Mouse (Mus musculus): ENCODE data around the gene Lgr6. TPM values are rescaled to one million over a fixed set of nuclear protein-coding genes. Genes with fewer than 3 reads are reported as not detected.

Lgr6 gene
- polyA plus RNA-seq, 1 experiment from 2014 or later: 1.8 TPM

- Histone ChIP-seq H3K4me1 (ENCODE audit: control insufficient read depth, insufficient read depth, low read length) (0 out of 2 replicates have a peak, but pooled peaks cover 3% of the 10 kb centered on the region), H3K9me3 (ENCODE audit: control insufficient read depth, low read depth, low read length) (no peaks in the 10 kb centered on the region), H3K4me3 (ENCODE audit: low read depth, low read length) (no peak overlapping the region), H3K4me2 (replicated peaks; ENCODE audit: low read depth, low read length) (no peak overlapping the region), H3K27ac (ENCODE audit: low read length) (no peak overlapping the region), H3K27me3 (ENCODE audit: control insufficient read depth, insufficient read depth, low read length) (no peaks in the 10 kb centered on the region), H3K9ac (replicated peaks; ENCODE audit: low read depth, low read length) (no peak overlapping the region), H3K36me3 (ENCODE audit: control insufficient read depth, insufficient read depth, low read length) (no peaks in the 10 kb centered on the region)
- ATAC-seq (ENCODE audit: insufficient number of reproducible peaks, insufficient read depth, low FRiP score, low read depth): no peak
- WGBS: 78% methylated on average over 11 of the region's 11 CpGs
Measured at GRCm38 (mm10) chr1:135096312-135096711, 8.8 kb downstream of the Lgr6 start.

- H3K36me3 ChIP-seq (ENCODE audit: control insufficient read depth, insufficient read depth, low read length): no peaks in the 10 kb centered on the region
- no peak overlapping the region for H3K27ac ChIP-seq (ENCODE audit: low read length)
- no peak overlapping the region for H3K4me3 ChIP-seq (ENCODE audit: low read depth, low read length)
- H3K27me3 ChIP-seq (ENCODE audit: control insufficient read depth, insufficient read depth, low read length): 0 out of 2 replicates have a peak, but pooled peaks cover 2% of the 10 kb centered on the region
- H3K4me1 ChIP-seq (ENCODE audit: control insufficient read depth, insufficient read depth, low read length): 0 out of 2 replicates have a peak, but pooled peaks cover 2% of the 10 kb centered on the region
- no peaks in the 10 kb centered on the region for H3K9me3 ChIP-seq (ENCODE audit: control insufficient read depth, low read depth, low read length)
- ATAC-seq (ENCODE audit: insufficient number of reproducible peaks, insufficient read depth, low FRiP score, low read depth): no peak
- no peak overlapping the region for H3K4me2 ChIP-seq (replicated peaks; ENCODE audit: low read depth, low read length)
- H3K9ac ChIP-seq (replicated peaks; ENCODE audit: low read depth, low read length): no peak overlapping the region
- WGBS: 24% methylated on average over 7 of the region's 7 CpGs
Measured at GRCm38 (mm10) chr1:135095189-135095588, 9.9 kb downstream of the Lgr6 start.

GRCm38 (mm10) chr1:135094723-135095122 is 10.4 kb downstream of the Lgr6 start:
- H3K4me3 ChIP-seq (ENCODE audit: low read depth, low read length): no peak overlapping the region
- H3K9ac ChIP-seq (replicated peaks; ENCODE audit: low read depth, low read length): no peak overlapping the region
- H3K4me2 ChIP-seq (replicated peaks; ENCODE audit: low read depth, low read length): no peak overlapping the region
- no peaks in the 10 kb centered on the region for H3K9me3 ChIP-seq (ENCODE audit: control insufficient read depth, low read depth, low read length)
- ATAC-seq (ENCODE audit: insufficient number of reproducible peaks, insufficient read depth, low FRiP score, low read depth): no peak
- H3K4me1 ChIP-seq (ENCODE audit: control insufficient read depth, insufficient read depth, low read length): no peaks in the 10 kb centered on the region
- whole genome bisulfite sequencing: 68% methylated on average over 7 of the region's 7 CpGs
- H3K27ac ChIP-seq (ENCODE audit: low read length): no peak overlapping the region
- 0 out of 2 replicates have a peak, but pooled peaks cover 2% of the 10 kb centered on the region for H3K27me3 ChIP-seq (ENCODE audit: control insufficient read depth, insufficient read depth, low read length)
- no peaks in the 10 kb centered on the region for H3K36me3 ChIP-seq (ENCODE audit: control insufficient read depth, insufficient read depth, low read length)

- no peak overlapping the region for H3K9ac ChIP-seq (replicated peaks; ENCODE audit: low read depth, low read length)
- no peak for ATAC-seq (ENCODE audit: insufficient number of reproducible peaks, insufficient read depth, low FRiP score, low read depth)
- H3K36me3 ChIP-seq (ENCODE audit: control insufficient read depth, insufficient read depth, low read length): no peaks in the 10 kb centered on the region
- H3K4me1 ChIP-seq (ENCODE audit: control insufficient read depth, insufficient read depth, low read length): no peaks in the 10 kb centered on the region
- WGBS: 75% methylated on average over 3 of the region's 3 CpGs
- H3K27ac ChIP-seq (ENCODE audit: low read length): no peak overlapping the region
- no peak overlapping the region for H3K4me2 ChIP-seq (replicated peaks; ENCODE audit: low read depth, low read length)
- no peak overlapping the region for H3K4me3 ChIP-seq (ENCODE audit: low read depth, low read length)
- H3K9me3 ChIP-seq (ENCODE audit: control insufficient read depth, low read depth, low read length): no peaks in the 10 kb centered on the region
- H3K27me3 ChIP-seq (ENCODE audit: control insufficient read depth, insufficient read depth, low read length): peaks cover 8% of the 10 kb centered on the region; the same call in 1 of the 2 replicates
Measured at GRCm38 (mm10) chr1:135090914-135091313, 14.2 kb downstream of the Lgr6 start.

GRCm38 (mm10) chr1:135089626-135090025 is 15.4 kb downstream of the Lgr6 start:
- Histone ChIP-seq H3K36me3 (ENCODE audit: control insufficient read depth, insufficient read depth, low read length) (no peaks in the 10 kb centered on the region), H3K9me3 (ENCODE audit: control insufficient read depth, low read depth, low read length) (no peaks in the 10 kb centered on the region), H3K9ac (replicated peaks; ENCODE audit: low read depth, low read length) (no peak overlapping the region), H3K4me3 (ENCODE audit: low read depth, low read length) (no peak overlapping the region), H3K4me1 (ENCODE audit: control insufficient read depth, insufficient read depth, low read length) (no peaks in the 10 kb centered on the region), H3K27ac (ENCODE audit: low read length) (no peak overlapping the region), H3K4me2 (replicated peaks; ENCODE audit: low read depth, low read length) (no peak overlapping the region), H3K27me3 (ENCODE audit: control insufficient read depth, insufficient read depth, low read length) (peaks cover 20% of the 10 kb centered on the region; the same call in 1 of the 2 replicates)
- no peak; the same call in 1 of the 2 replicates for ATAC-seq (ENCODE audit: insufficient number of reproducible peaks, insufficient read depth, low FRiP score, low read depth)
- 76% methylated on average over 10 of the region's 10 CpGs for WGBS

- 66% methylated on average over 1 of the region's 1 CpGs for WGBS
- Histone ChIP-seq H3K27ac (ENCODE audit: low read length) (no peak overlapping the region), H3K9ac (replicated peaks; ENCODE audit: low read depth, low read length) (no peak overlapping the region), H3K4me1 (ENCODE audit: control insufficient read depth, insufficient read depth, low read length) (no peaks in the 10 kb centered on the region), H3K27me3 (ENCODE audit: control insufficient read depth, insufficient read depth, low read length) (peaks cover 20% of the 10 kb centered on the region; the same call in 1 of the 2 replicates), H3K4me3 (ENCODE audit: low read depth, low read length) (no peak overlapping the region), H3K4me2 (replicated peaks; ENCODE audit: low read depth, low read length) (no peak overlapping the region), H3K9me3 (ENCODE audit: control insufficient read depth, low read depth, low read length) (no peaks in the 10 kb centered on the region), H3K36me3 (ENCODE audit: control insufficient read depth, insufficient read depth, low read length) (no peaks in the 10 kb centered on the region)
- no peak for ATAC-seq (ENCODE audit: insufficient number of reproducible peaks, insufficient read depth, low FRiP score, low read depth)
Measured at GRCm38 (mm10) chr1:135087414-135087813, 17.7 kb downstream of the Lgr6 start.

- ATAC-seq (ENCODE audit: insufficient number of reproducible peaks, insufficient read depth, low FRiP score, low read depth): no peak
- Histone ChIP-seq H3K4me3 (ENCODE audit: low read depth, low read length) (no peak overlapping the region), H3K9me3 (ENCODE audit: control insufficient read depth, low read depth, low read length) (no peaks in the 10 kb centered on the region), H3K27me3 (ENCODE audit: control insufficient read depth, insufficient read depth, low read length) (peaks cover 20% of the 10 kb centered on the region; the same call in 1 of the 2 replicates), H3K4me1 (ENCODE audit: control insufficient read depth, insufficient read depth, low read length) (no peaks in the 10 kb centered on the region), H3K27ac (ENCODE audit: low read length) (no peak overlapping the region), H3K4me2 (replicated peaks; ENCODE audit: low read depth, low read length) (no peak overlapping the region), H3K36me3 (ENCODE audit: control insufficient read depth, insufficient read depth, low read length) (no peaks in the 10 kb centered on the region), H3K9ac (replicated peaks; ENCODE audit: low read depth, low read length) (no peak overlapping the region)
- WGBS: 35% methylated on average over 7 of the region's 7 CpGs
Measured at GRCm38 (mm10) chr1:135086015-135086414, 19.1 kb downstream of the Lgr6 start.

GRCm38 (mm10) chr1:135085296-135085871 is 19.7 kb downstream of the Lgr6 start:
- Histone ChIP-seq H3K27me3 (ENCODE audit: control insufficient read depth, insufficient read depth, low read length) (peaks cover 19% of the 10 kb centered on the region; the same call in 1 of the 2 replicates), H3K27ac (ENCODE audit: low read length) (no peak overlapping the region), H3K36me3 (ENCODE audit: control insufficient read depth, insufficient read depth, low read length) (no peaks in the 10 kb centered on the region), H3K4me3 (ENCODE audit: low read depth, low read length) (no peak overlapping the region), H3K4me1 (ENCODE audit: control insufficient read depth, insufficient read depth, low read length) (no peaks in the 10 kb centered on the region), H3K9ac (replicated peaks; ENCODE audit: low read depth, low read length) (no peak overlapping the region), H3K9me3 (ENCODE audit: control insufficient read depth, low read depth, low read length) (no peaks in the 10 kb centered on the region), H3K4me2 (replicated peaks; ENCODE audit: low read depth, low read length) (peak overlapping the region; percentile 29)
- WGBS: 12% methylated on average over 28 of the region's 28 CpGs
- ATAC-seq (ENCODE audit: insufficient number of reproducible peaks, insufficient read depth, low FRiP score, low read depth): no peak

- Histone ChIP-seq H3K27ac (ENCODE audit: low read length) (no peak overlapping the region), H3K27me3 (ENCODE audit: control insufficient read depth, insufficient read depth, low read length) (peaks cover 18% of the 10 kb centered on the region; the same call in 1 of the 2 replicates), H3K4me3 (ENCODE audit: low read depth, low read length) (no peak overlapping the region), H3K4me1 (ENCODE audit: control insufficient read depth, insufficient read depth, low read length) (no peaks in the 10 kb centered on the region), H3K36me3 (ENCODE audit: control insufficient read depth, insufficient read depth, low read length) (no peaks in the 10 kb centered on the region), H3K9ac (replicated peaks; ENCODE audit: low read depth, low read length) (no peak overlapping the region), H3K9me3 (ENCODE audit: control insufficient read depth, low read depth, low read length) (no peaks in the 10 kb centered on the region), H3K4me2 (replicated peaks; ENCODE audit: low read depth, low read length) (no peak overlapping the region)
- 77% methylated on average over 9 of the region's 9 CpGs for WGBS
- no peak for ATAC-seq (ENCODE audit: insufficient number of reproducible peaks, insufficient read depth, low FRiP score, low read depth)
Measured at GRCm38 (mm10) chr1:135083465-135083864, 21.6 kb downstream of the Lgr6 start.

Data from stomach, embryonic 14.5 days (tissue).